Mouse (Mus musculus) lung, postnatal 4 days (tissue): ENCODE measurements around the gene Sept5.

ENCODE experiments used
- DNase-seq, 2 experiments: peaks; one replicate each; pipeline ENCODE4 v3.0.0; 2021

Gene Sept5

GRCm38 (mm10) chr16:18582426-18583148 lies 47.2 kb downstream of the Sept5 start:
- no peak for DNase-seq

GRCm38 (mm10) chr16:18581623-18582205 lies 48.0 kb downstream of the Sept5 start:
- peak; percentile 50 to 63 for DNase-seq

GRCm38 (mm10) chr16:18581050-18581622 lies 48.6 kb downstream of the Sept5 start:
- DNase-seq, result no peak

- no peak for DNase-seq
Measured at GRCm38 (mm10) chr16:18580389-18580788, 49.4 kb downstream of the Sept5 start.

GRCm38 (mm10) chr16:18577599-18578160 lies 52.1 kb downstream of the Sept5 start:
- DNase-seq, result no peak

GRCm38 (mm10) chr16:18577071-18577470 lies 52.7 kb downstream of the Sept5 start:
- no peak for DNase-seq

GRCm38 (mm10) chr16:18574196-18574595 lies 55.6 kb downstream of the Sept5 start:
- DNase-seq, result no peak
